Mouse (Mus musculus) midbrain, embryonic 16.5 days (tissue): ENCODE data around the gene Gpr173. TPM values are rescaled to one million over a fixed set of nuclear protein-coding genes. Genes with fewer than 3 reads are reported as not detected.
"Not testable (repeated sequence)": the region's sequence is repeated elsewhere in the genome, so short reads cannot be mapped to it uniquely, and the experiment has no call there.

ENCODE experiments used
- ATAC-seq: fragments of 200-750 bp; cut with Nextera tagmentation; 2 replicates; pipeline ENCODE4 v1.8.0; 2017; ENCODE audit warnings: moderate TSS enrichment
- H3K27ac ChIP-seq: fragments of 300-500 bp; sonication (generic); 2 replicates; pipeline ENCODE4 v1.5.1; 2014; ENCODE audit warnings: mild to moderate bottlenecking, low read length, mixed read lengths
- H3K27me3 ChIP-seq: fragments of 300-500 bp; sonication (generic); 2 replicates; pipeline ENCODE4 v1.6.1; 2014; ENCODE audit warnings: low read depth, low read length, mixed read lengths; ENCODE audit not compliant: control insufficient read depth, insufficient read depth
- H3K36me3 ChIP-seq: fragments of 300-500 bp; sonication (generic); 2 replicates; pipeline ENCODE4 v1.6.1; 2014; ENCODE audit warnings: mild to moderate bottlenecking, low read length, moderate library complexity, mixed read lengths; ENCODE audit not compliant: control insufficient read depth, insufficient read depth
- H3K4me1 ChIP-seq: fragments of 300-500 bp; sonication (generic); 2 replicates; pipeline ENCODE4 v1.6.1; 2014; ENCODE audit warnings: mild to moderate bottlenecking, low read length, mixed read lengths; ENCODE audit not compliant: control insufficient read depth, insufficient read depth
- H3K4me2 ChIP-seq: fragments of 300-500 bp; sonication (generic); 2 replicates; pipeline ENCODE4 v1.6.1; 2014; ENCODE audit warnings: mild to moderate bottlenecking, low read length, mixed read lengths
- H3K4me3 ChIP-seq: fragments of 300-500 bp; sonication (generic); 2 replicates; pipeline ENCODE4 v1.5.1; 2014; ENCODE audit warnings: low read depth, mild to moderate bottlenecking, low read length, moderate library complexity, mixed read lengths
- H3K9ac ChIP-seq: fragments of 300-500 bp; sonication (generic); 2 replicates; pipeline ENCODE4 v1.6.1; 2014; ENCODE audit warnings: low read depth, low read length, mixed read lengths
- H3K9me3 ChIP-seq: fragments of 300-500 bp; sonication (generic); replicated peaks from 2 replicates; pipeline ENCODE4 v1.6.1; 2014; ENCODE audit warnings: mild to moderate bottlenecking, low read length, mixed read lengths; ENCODE audit not compliant: control insufficient read depth, poor library complexity, severe bottlenecking
- WGBS: fragments of 180-500 bp; shearing (Covaris S2); extraction: QIAGEN DNeasy Blood & Tissue Kit; methylation state at CpG from one replicate; pipeline ENCODE4 v1.1.7; 2014; 5-methylcytosine and 5-hydroxymethylcytosine counted together
- polyA plus RNA-seq: library from polyadenylated mRNA; unstranded; fragments of >200 nt; fragmentation: Nextera tagmentation; extraction: Ambion mirVana; gene quantifications from 2 replicates; pipeline ENCODE4 v1.2.1, GENCODE M21; 2015

Gene Gpr173
- polyA plus RNA-seq, 1 experiment from 2014 or later, result 12.3 TPM

DNA sequence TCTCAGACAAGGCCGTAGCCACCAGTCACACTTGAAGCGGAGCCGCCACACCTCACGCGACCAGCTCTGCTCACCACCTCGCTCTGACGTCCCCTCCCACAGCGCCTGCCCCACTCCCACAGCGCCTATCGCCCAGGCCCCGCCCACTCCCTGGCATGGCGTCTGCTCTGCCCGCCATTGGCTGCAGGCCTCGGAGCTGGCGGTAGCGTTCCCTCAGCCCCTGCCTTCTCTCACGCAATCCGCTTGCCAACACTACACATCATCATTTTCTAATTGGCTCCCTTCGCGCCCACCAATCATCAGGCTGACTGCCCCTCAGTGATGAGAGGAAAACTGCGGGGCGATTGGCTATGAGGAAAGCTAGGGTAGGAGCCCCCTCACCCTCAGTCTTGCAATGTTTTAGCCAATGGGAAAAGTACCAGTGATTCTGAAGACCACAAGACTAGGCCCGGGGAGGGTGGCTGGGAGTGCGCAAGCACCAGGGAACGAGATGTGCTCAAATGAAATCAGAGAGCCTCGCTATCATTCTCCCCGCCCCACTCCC is 26.1 kb downstream of the Gpr173 start, which contains the start of gene Tspyl2:
Gene Tspyl2 (minus strand): TSS at position 68 of the 544 bp plus-strand sequence.
- Histone ChIP-seq H3K4me2 (peak within 1 kb of the TSS; percentile 53), H3K9ac (peak within 1 kb of the TSS; percentile 81), H3K27ac (peak within 1 kb of the TSS; percentile 88), H3K27me3 (peaks cover 26% of the 10 kb centered on the region), H3K4me1 (peaks cover 17% of the 10 kb centered on the region), H3K36me3 (no peaks in the 10 kb centered on the region), H3K4me3 (peak within 1 kb of the TSS; percentile 53), H3K9me3 (no peaks in the 10 kb centered on the region)
- 15% methylated on average over 15 of the region's 27 CpGs for WGBS
- ATAC-seq, result peak; percentile 98

DNA sequence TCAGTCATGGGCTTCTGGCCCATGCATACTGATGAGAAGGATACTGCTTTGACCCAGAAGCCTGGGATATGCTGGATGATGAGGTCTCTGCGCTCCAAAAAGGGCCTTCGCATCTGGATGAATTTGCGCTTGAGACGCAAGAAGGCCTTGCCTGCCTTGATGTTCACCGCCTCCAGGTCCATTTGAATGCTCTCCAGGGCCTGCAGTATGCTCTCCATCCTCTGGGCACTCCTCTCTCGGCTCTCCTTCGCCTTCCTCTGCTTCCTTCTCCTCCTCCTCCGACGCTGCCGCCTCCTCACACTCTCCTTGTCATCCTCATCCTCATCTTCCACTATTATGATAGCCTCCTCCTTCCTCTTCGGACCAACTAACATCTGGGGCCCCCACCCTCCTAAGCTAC is 27.0 kb downstream of the Gpr173 start:
- H3K27me3 ChIP-seq, result peaks cover 26% of the 10 kb centered on the region
- no peaks in the 10 kb centered on the region for H3K36me3 ChIP-seq
- peak overlapping the region; percentile 53 for H3K4me3 ChIP-seq
- WGBS, result 31% methylated on average over 11 of the region's 11 CpGs
- H3K9ac ChIP-seq, result peak overlapping the region; percentile 81
- H3K4me2 ChIP-seq, result peak overlapping the region; percentile 53
- no peaks in the 10 kb centered on the region for H3K9me3 ChIP-seq
- no peak for ATAC-seq
- peak overlapping the region; percentile 88 for H3K27ac ChIP-seq
- H3K4me1 ChIP-seq, result peaks cover 20% of the 10 kb centered on the region

DNA sequence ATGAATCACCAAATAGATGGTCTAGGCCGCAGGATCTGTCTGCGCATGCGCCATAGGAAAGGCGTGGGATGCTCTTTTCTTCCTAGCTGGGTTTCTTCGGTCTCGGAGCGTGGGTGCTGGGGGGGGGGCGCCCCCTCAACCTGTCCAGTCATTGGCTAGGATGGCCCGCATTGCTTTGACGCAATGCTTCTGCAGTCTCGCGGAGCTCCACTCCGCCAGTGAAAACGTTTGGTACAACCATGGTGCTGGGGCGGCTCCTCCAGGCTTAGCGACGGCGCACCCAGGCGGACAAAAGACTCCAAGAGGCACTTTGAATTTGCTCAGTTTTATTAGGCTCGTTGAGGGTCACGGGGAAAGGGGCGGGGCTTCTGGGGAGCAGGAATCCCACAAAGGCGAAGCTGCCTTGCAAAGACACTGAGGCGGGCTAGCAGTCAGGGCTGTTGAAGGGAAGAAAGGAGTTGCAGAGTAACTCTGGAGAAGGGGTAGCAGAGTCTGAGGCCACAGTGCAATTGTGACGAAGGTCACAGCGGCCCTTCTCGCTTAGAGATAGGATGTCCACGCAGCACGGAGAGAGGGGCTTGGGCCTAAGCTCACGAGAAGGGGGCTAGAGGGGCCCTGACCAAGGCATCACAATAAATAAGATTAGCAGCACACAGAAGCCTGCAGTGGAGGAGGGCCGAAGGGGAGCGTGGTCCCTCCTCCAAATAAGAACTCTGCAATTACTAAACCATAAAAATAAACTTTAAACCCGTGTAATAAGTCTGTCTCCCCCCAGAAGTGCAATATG is 31.8 kb downstream of the Gpr173 start:
- H3K27ac ChIP-seq, result peak overlapping the region; percentile 91
- peaks cover 18% of the 10 kb centered on the region for H3K4me1 ChIP-seq
- H3K4me3 ChIP-seq, result peak overlapping the region; percentile 26
- WGBS, result 9% methylated on average over 33 of the region's 33 CpGs
- peak overlapping the region; percentile 65 for H3K9ac ChIP-seq
- H3K27me3 ChIP-seq, result peaks cover 18% of the 10 kb centered on the region
- peak; percentile 99 for ATAC-seq
- H3K9me3 ChIP-seq, result no peaks in the 10 kb centered on the region
- no peaks in the 10 kb centered on the region for H3K36me3 ChIP-seq
- peak overlapping the region; percentile 54 for H3K4me2 ChIP-seq

DNA sequence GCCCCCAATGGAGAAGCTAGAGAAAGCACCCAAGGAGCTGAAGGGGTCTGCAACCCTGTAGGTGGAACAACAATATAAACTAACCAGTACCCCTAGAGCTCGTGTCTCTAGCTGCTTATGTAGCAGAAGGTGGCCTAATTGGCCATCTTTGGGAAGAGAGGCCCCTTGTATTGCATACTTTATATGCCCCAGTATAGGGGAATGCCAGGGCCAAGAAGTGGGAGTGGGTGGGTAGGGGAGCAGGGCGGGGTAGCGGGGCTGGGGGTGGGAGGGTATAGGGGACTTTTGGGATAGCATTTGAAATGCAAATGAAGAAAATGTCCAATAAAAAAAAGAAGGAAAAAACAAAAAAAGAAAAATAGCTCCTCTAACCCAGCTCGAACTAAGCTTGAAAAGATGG is 32.4 kb downstream of the Gpr173 start:
- H3K4me1 ChIP-seq, result peaks cover 16% of the 10 kb centered on the region
- H3K36me3 ChIP-seq, H3K4me3 ChIP-seq, H3K9me3 ChIP-seq, H3K9ac ChIP-seq: not testable (repeated sequence)
- peak; percentile 37 for ATAC-seq
- H3K27me3 ChIP-seq, result peaks cover 14% of the 10 kb centered on the region
- peak overlapping the region; percentile 91 for H3K27ac ChIP-seq
- H3K4me2 ChIP-seq, result 0 out of 2 replicates have a peak overlapping the region, but pooled peaks have one; percentile 22
- WGBS, result 43% methylated on average over 4 of the region's 4 CpGs

DNA sequence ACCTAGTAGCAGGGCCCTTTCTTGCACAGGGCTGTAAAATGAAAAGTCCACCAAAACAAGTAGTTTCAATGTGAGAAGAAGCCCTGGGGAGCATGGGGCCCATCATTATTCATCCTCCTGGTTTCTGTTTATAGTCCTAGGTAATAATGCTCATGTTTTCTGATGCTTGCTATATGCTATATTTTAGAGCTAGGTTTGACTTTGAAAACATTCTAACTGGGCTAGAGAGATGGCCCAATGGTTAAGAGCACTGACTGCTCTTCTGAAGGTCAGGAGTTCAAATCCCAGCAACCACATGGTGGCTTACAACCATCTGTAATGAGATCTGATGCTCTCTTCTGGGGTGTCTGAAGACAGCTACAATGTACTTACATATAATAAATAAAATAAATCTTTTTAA is 39.1 kb downstream of the Gpr173 start:
- not testable (repeated sequence) for H3K36me3 ChIP-seq, H3K27ac ChIP-seq, H3K9me3 ChIP-seq, H3K9ac ChIP-seq, H3K4me3 ChIP-seq, H3K4me1 ChIP-seq, ATAC-seq, H3K4me2 ChIP-seq
- peaks cover 24% of the 10 kb centered on the region for H3K27me3 ChIP-seq

DNA sequence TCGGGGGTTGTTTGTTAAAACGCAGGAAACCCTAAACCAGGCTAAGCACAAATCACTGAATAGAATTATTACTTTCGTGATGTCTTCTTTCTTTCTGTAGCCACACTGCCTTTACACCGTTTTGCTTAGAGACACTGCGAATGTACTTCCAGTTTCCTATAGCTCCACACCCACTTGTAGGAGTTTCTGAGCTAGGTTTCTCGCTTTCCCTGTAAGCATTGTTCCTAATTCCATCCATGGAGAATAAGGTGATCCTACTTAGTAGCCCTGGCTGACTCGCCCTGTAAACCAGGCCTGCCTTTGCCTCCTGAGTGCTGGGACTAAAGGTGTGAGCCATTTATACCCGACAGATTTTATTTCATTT is 40.8 kb downstream of the Gpr173 start:
- H3K9ac ChIP-seq, result no peak overlapping the region
- H3K4me1 ChIP-seq, result peaks cover 8% of the 10 kb centered on the region
- peaks cover 24% of the 10 kb centered on the region for H3K27me3 ChIP-seq
- H3K36me3 ChIP-seq, result no peaks in the 10 kb centered on the region
- no peaks in the 10 kb centered on the region for H3K9me3 ChIP-seq
- ATAC-seq, result peak; percentile 22
- H3K4me3 ChIP-seq, result peak overlapping the region; percentile 53
- 18% methylated on average over 8 of the region's 8 CpGs for WGBS
- peak overlapping the region; percentile 53 for H3K4me2 ChIP-seq
- peak overlapping the region; percentile 28 for H3K27ac ChIP-seq

DNA sequence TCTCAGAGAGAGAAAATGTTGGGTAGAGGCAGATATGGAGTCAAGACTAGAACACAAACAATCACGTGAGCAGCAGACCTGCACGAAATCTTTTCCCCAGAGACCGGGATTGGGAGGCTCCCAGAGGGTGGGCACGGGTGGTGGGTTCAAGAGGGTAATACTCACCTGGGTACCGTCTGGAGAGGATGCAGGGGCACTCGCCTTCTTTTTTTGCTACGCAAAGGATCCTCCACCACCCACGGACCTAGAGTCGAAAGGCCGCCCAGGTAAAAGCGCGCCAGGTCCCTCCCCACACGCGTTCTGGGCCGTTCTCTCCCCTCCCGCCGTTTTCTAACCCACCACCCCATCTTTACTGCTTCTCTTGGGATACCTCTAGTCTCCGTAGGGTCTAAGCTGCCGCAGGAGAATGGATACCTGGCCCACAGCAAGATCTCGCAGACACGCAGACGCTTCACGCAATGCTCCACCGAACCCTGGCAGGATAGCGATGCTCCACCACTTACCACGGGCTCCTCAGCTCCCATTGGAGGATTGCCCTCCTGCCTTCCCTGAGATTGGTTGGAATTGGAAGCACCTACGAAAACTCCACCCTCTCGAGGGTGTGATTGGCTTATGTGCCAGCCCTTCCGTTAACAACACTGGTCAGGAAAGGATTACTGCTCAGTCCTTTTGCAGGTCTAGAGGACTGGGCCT is 41.4 kb downstream of the Gpr173 start, which contains the start of gene Kantr:
Gene Kantr (minus strand): TSS at position 500 of the 693 bp plus-strand sequence.
- H3K9me3 ChIP-seq, result no peaks in the 10 kb centered on the region
- peak within 1 kb of the TSS; percentile 53 for H3K4me3 ChIP-seq
- ATAC-seq, result peak; percentile 99
- peaks cover 24% of the 10 kb centered on the region for H3K27me3 ChIP-seq
- peaks cover 8% of the 10 kb centered on the region for H3K4me1 ChIP-seq
- H3K27ac ChIP-seq, result peak within 1 kb of the TSS; percentile 80
- 14% methylated on average over 28 of the region's 29 CpGs for WGBS
- no peaks in the 10 kb centered on the region for H3K36me3 ChIP-seq
- H3K9ac ChIP-seq, result peak within 1 kb of the TSS; percentile 58
- H3K4me2 ChIP-seq, result peak within 1 kb of the TSS; percentile 54

DNA sequence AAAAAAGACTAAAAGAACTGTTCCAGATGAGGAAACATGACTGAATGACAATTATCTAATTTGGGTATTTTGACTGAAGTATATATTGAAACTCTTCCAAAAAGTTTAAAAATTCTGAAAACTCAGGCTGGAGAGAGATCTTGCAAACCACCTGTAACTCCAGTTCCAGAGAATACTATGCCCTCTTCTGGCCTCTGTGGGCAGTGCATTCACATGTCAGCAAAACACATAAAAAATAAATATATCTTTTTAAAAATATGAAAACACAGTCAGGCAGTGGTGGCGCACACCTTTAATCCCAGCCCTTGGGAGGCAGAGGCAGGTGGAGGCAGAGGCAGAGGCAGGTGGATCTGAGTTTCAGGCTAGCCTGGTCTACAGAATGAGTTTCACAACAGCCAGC is 44.9 kb downstream of the Gpr173 start:
- no peak for ATAC-seq
- WGBS, result 96% methylated on average over 1 of the region's 1 CpGs
- Histone ChIP-seq H3K27me3 (peaks cover 23% of the 10 kb centered on the region), H3K36me3 (no peaks in the 10 kb centered on the region), H3K27ac (no peak overlapping the region), H3K9me3 (no peaks in the 10 kb centered on the region), H3K4me3 (no peak overlapping the region), H3K4me2 (no peak overlapping the region), H3K4me1 (peaks cover 8% of the 10 kb centered on the region), H3K9ac (no peak overlapping the region)

DNA sequence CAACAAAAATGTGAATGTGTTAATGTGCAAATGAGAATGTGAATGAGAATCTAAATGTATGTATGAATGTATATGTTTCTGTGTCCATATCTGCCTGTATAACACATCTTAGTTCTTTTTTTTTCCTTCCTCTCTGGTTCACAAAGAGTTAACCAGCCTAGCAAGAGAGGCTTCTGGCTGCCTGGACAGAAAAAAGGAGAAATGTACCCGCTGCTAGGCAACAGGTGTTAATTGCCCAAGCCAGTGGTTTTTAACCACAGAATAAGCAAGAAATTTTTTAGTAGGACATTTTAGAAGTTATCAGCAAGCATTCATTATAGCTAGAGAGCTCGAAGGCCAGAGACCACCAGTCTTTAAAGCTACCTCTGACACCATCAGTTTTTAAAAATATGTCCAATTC is 45.7 kb downstream of the Gpr173 start:
- Histone ChIP-seq H3K27ac (no peak overlapping the region), H3K27me3 (peaks cover 20% of the 10 kb centered on the region)
- 40% methylated on average over 2 of the region's 2 CpGs for WGBS

More for the DNA sequence above, 45.7 kb downstream of the Gpr173 start:
- no peak overlapping the region for H3K9ac ChIP-seq
- H3K4me1 ChIP-seq, result peaks cover 8% of the 10 kb centered on the region
- H3K36me3 ChIP-seq, result no peaks in the 10 kb centered on the region
- H3K9me3 ChIP-seq, result no peaks in the 10 kb centered on the region
- ATAC-seq, result no peak
- no peak overlapping the region for H3K4me3 ChIP-seq
- no peak overlapping the region for H3K4me2 ChIP-seq
